Mouse (Mus musculus) ES-E14 (cell line): ENCODE measurements around the gene Stn1.
A peak's percentile ranks its signal among the peaks of the same experiment; 100 is the strongest.

Source experiments
- CHD2 ChIP-seq: IDR thresholded peaks from 2 replicates; pipeline ENCODE4 v1.6.1; 2014; ENCODE audit warnings: mild to moderate bottlenecking, low read depth, low read length, inconsistent platforms
- HCFC1 ChIP-seq: IDR thresholded peaks from 2 replicates; pipeline ENCODE4 v1.6.1; 2012; ENCODE audit warnings: low read length, inconsistent platforms, borderline replicate concordance; ENCODE audit not compliant: insufficient read depth
- MAFK ChIP-seq: IDR thresholded peaks from 2 replicates; pipeline ENCODE4 v1.6.1; 2014; ENCODE audit warnings: mild to moderate bottlenecking, low read depth, low read length, inconsistent platforms; ENCODE audit not compliant: insufficient read depth
- ZC3H11A ChIP-seq: IDR thresholded peaks from 2 replicates; pipeline ENCODE4 v1.6.1; 2012; ENCODE audit warnings: low read depth, mild to moderate bottlenecking, inconsistent platforms, low read length, borderline replicate concordance
- ZNF384 ChIP-seq: IDR thresholded peaks from 2 replicates; pipeline ENCODE4 v1.6.1; 2012; ENCODE audit warnings: low read depth, low read length, inconsistent platforms

GRCm38 (mm10) chr19:47536521-47537299 lies 597 bp downstream of the Stn1 start:
- TF ChIP-seq ZC3H11A = no peak
- no peak for TF ChIP-seq HCFC1
- peak; percentile 93 for TF ChIP-seq CHD2
- TF ChIP-seq MAFK = no peak
- no peak for TF ChIP-seq ZNF384
